Mouse (Mus musculus): Measurements from ENCODE around the gene Fcrl5.
"Not testable (repeated sequence)": the region's sequence is repeated elsewhere in the genome, so short reads cannot be mapped to it uniquely, and the experiment has no call there.

Fcrl5 gene

GRCm38 (mm10) chr3:87435479-87435878 is at the start of gene Fcrl5:
Gene Fcrl5 (plus strand): TSS chr3:87435773.
- DNase-seq, result no peak

GRCm38 (mm10) chr3:87390935-87391334 is 44.6 kb upstream of the Fcrl5 start:
- no peak for DNase-seq

GRCm38 (mm10) chr3:87398809-87399208 is 36.8 kb upstream of the Fcrl5 start:
- DNase-seq, result no peak

GRCm38 (mm10) chr3:87399906-87400305 is 35.7 kb upstream of the Fcrl5 start:
- DNase-seq, result no peak

GRCm38 (mm10) chr3:87401321-87401720 is 34.3 kb upstream of the Fcrl5 start:
- DNase-seq, result no peak

GRCm38 (mm10) chr3:87408171-87408570 is 27.4 kb upstream of the Fcrl5 start:
- no peak for DNase-seq

GRCm38 (mm10) chr3:87409196-87409935 is 26.2 kb upstream of the Fcrl5 start:
- DNase-seq, result no peak

- no peak for DNase-seq
These were observed 25.0 kb upstream of the Fcrl5 start for GRCm38 (mm10) chr3:87410605-87411004.

GRCm38 (mm10) chr3:87411150-87411549 is 24.4 kb upstream of the Fcrl5 start:
- peak; percentile 3 for DNase-seq

GRCm38 (mm10) chr3:87420645-87421044 is 14.9 kb upstream of the Fcrl5 start:
- DNase-seq, result no peak

- DNase-seq, result no peak
These were observed 13.1 kb upstream of the Fcrl5 start for GRCm38 (mm10) chr3:87422386-87422910.

- DNase-seq, result no peak
These were observed 5.0 kb downstream of the Fcrl5 start for GRCm38 (mm10) chr3:87440586-87440985.

- DNase-seq, result no peak
These were observed 8.4 kb downstream of the Fcrl5 start for GRCm38 (mm10) chr3:87443968-87444367.

- DNase-seq, result no peak
These were observed 29.9 kb downstream of the Fcrl5 start for GRCm38 (mm10) chr3:87465454-87465853.

- DNase-seq, result no peak
These were observed 31.4 kb downstream of the Fcrl5 start for GRCm38 (mm10) chr3:87467011-87467410.

- DNase-seq, result no peak
These were observed 31.8 kb downstream of the Fcrl5 start for GRCm38 (mm10) chr3:87467416-87467815.

GRCm38 (mm10) chr3:87477948-87478347 is 42.4 kb downstream of the Fcrl5 start:
- not testable (repeated sequence) for DNase-seq

- not testable (repeated sequence) for DNase-seq
These were observed 43.0 kb downstream of the Fcrl5 start for GRCm38 (mm10) chr3:87478596-87478995.

GRCm38 (mm10) chr3:87479230-87479629 is 43.7 kb downstream of the Fcrl5 start:
- DNase-seq, result not testable (repeated sequence)

- DNase-seq, result no peak
These were observed 51.8 kb downstream of the Fcrl5 start for GRCm38 (mm10) chr3:87487392-87487791.

GRCm38 (mm10) chr3:87487911-87488310 is 52.3 kb downstream of the Fcrl5 start:
- DNase-seq, result no peak

GRCm38 (mm10) chr3:87498266-87498665 is 62.7 kb downstream of the Fcrl5 start:
- DNase-seq, result no peak

- peak; percentile 74 for DNase-seq
These were observed 63.5 kb downstream of the Fcrl5 start for GRCm38 (mm10) chr3:87499072-87499471.

Data from right cerebral cortex, adult 18-20 months (tissue).